Mouse (Mus musculus): ENCODE measurements at regions not wholly inside any gene's neighbourhood (a gene's known extent, or its start where the extent isn't known, plus 50 kb on each side); places are given as distances from the start of the nearest gene placed in this dataset.

- Histone ChIP-seq H3K36me3 (no peaks in the 10 kb centered on the region), H3K4me2 (no peak overlapping the region), H3K27ac (replicated peaks) (peak overlapping the region; percentile 1; the same call in 1 of the 2 replicates), H3K4me3 (no peak overlapping the region), H3K4me1 (no peaks in the 10 kb centered on the region), H3K9ac (no peak overlapping the region), H3K9me3 (no peaks in the 10 kb centered on the region; the same call in 1 of the 2 replicates), H3K27me3 (replicated peaks) (no peaks in the 10 kb centered on the region)
- ATAC-seq (ENCODE audit: extremely low read depth, insufficient number of reproducible peaks, low FRiP score, low TSS enrichment): no peak
- 76% methylated on average over 8 of the region's 8 CpGs for WGBS
These were observed 209.9 kb downstream of the Cdh11 start for GRCm38 (mm10) chr8:102575523-102575922.

GRCm38 (mm10) chr8:102567779-102568178 lies 217.7 kb downstream of the Cdh11 start:
- Histone ChIP-seq H3K27me3 (replicated peaks) (no peaks in the 10 kb centered on the region), H3K4me1 (peaks cover 8% of the 10 kb centered on the region), H3K27ac (replicated peaks) (peak overlapping the region; percentile 53), H3K9ac (no peak overlapping the region), H3K9me3 (no peaks in the 10 kb centered on the region), H3K4me3 (no peak overlapping the region), H3K4me2 (0 out of 2 replicates have a peak overlapping the region, but pooled peaks have one; percentile 16), H3K36me3 (no peaks in the 10 kb centered on the region)
- 54% methylated on average over 5 of the region's 5 CpGs for WGBS
- no peak for ATAC-seq (ENCODE audit: extremely low read depth, insufficient number of reproducible peaks, low FRiP score, low TSS enrichment)

- no peak overlapping the region for H3K4me3 ChIP-seq
- peak overlapping the region; percentile 14; the same call in 1 of the 2 replicates for H3K4me2 ChIP-seq
- ATAC-seq (ENCODE audit: extremely low read depth, insufficient number of reproducible peaks, low FRiP score, low TSS enrichment): no peak; the same call in 1 of the 2 replicates
- no peaks in the 10 kb centered on the region for H3K27me3 ChIP-seq (replicated peaks)
- H3K27ac ChIP-seq (replicated peaks): peak overlapping the region; percentile 84
- peaks cover 25% of the 10 kb centered on the region for H3K4me1 ChIP-seq
- H3K9me3 ChIP-seq: no peaks in the 10 kb centered on the region
- no peak overlapping the region for H3K9ac ChIP-seq
- WGBS: 23% methylated on average over 6 of the region's 6 CpGs
- no peaks in the 10 kb centered on the region for H3K36me3 ChIP-seq
These were observed 231.2 kb downstream of the Cdh11 start for GRCm38 (mm10) chr8:102554213-102554612.

GRCm38 (mm10) chr8:102553348-102553935 lies 232.0 kb downstream of the Cdh11 start:
- H3K27ac ChIP-seq (replicated peaks): peak overlapping the region; percentile 84
- H3K36me3 ChIP-seq: no peaks in the 10 kb centered on the region
- peaks cover 18% of the 10 kb centered on the region for H3K4me1 ChIP-seq
- no peaks in the 10 kb centered on the region for H3K9me3 ChIP-seq
- 18% methylated on average over 9 of the region's 9 CpGs for WGBS
- ATAC-seq (ENCODE audit: extremely low read depth, insufficient number of reproducible peaks, low FRiP score, low TSS enrichment): no peak
- H3K4me2 ChIP-seq: peak overlapping the region; percentile 27
- H3K9ac ChIP-seq: no peak overlapping the region
- H3K4me3 ChIP-seq: no peak overlapping the region
- no peaks in the 10 kb centered on the region for H3K27me3 ChIP-seq (replicated peaks)

- H3K36me3 ChIP-seq: no peaks in the 10 kb centered on the region
- WGBS: 56% methylated on average over 3 of the region's 3 CpGs
- no peaks in the 10 kb centered on the region for H3K9me3 ChIP-seq
- H3K4me1 ChIP-seq: peaks cover 12% of the 10 kb centered on the region
- ATAC-seq (ENCODE audit: extremely low read depth, insufficient number of reproducible peaks, low FRiP score, low TSS enrichment): no peak
- H3K27ac ChIP-seq (replicated peaks): no peak overlapping the region
- no peak overlapping the region for H3K4me2 ChIP-seq
- H3K27me3 ChIP-seq (replicated peaks): no peaks in the 10 kb centered on the region
- no peak overlapping the region for H3K4me3 ChIP-seq
- H3K9ac ChIP-seq: no peak overlapping the region
These were observed 246.6 kb downstream of the Cdh11 start for GRCm38 (mm10) chr8:102538886-102539285.

- no peaks in the 10 kb centered on the region for H3K9me3 ChIP-seq
- peaks cover 12% of the 10 kb centered on the region for H3K4me1 ChIP-seq
- H3K36me3 ChIP-seq: no peaks in the 10 kb centered on the region
- H3K27ac ChIP-seq (replicated peaks): no peak overlapping the region
- no peaks in the 10 kb centered on the region for H3K27me3 ChIP-seq (replicated peaks)
- no peak for ATAC-seq (ENCODE audit: extremely low read depth, insufficient number of reproducible peaks, low FRiP score, low TSS enrichment)
- WGBS: 41% methylated on average over 3 of the region's 3 CpGs
- H3K4me2 ChIP-seq: no peak overlapping the region
- H3K4me3 ChIP-seq: no peak overlapping the region
- H3K9ac ChIP-seq: no peak overlapping the region
These were observed 247.4 kb downstream of the Cdh11 start for GRCm38 (mm10) chr8:102538068-102538467.

- no peak for ATAC-seq (ENCODE audit: extremely low read depth, insufficient number of reproducible peaks, low FRiP score, low TSS enrichment)
These were observed 267.0 kb downstream of the Cdh11 start for GRCm38 (mm10) chr8:102518446-102518845.

GRCm38 (mm10) chr8:102515748-102516147 lies 269.7 kb downstream of the Cdh11 start:
- Histone ChIP-seq H3K4me1 (no peaks in the 10 kb centered on the region), H3K36me3 (no peaks in the 10 kb centered on the region), H3K9ac (no peak overlapping the region), H3K27me3 (replicated peaks) (no peaks in the 10 kb centered on the region), H3K4me2 (no peak overlapping the region), H3K4me3 (no peak overlapping the region), H3K9me3 (no peaks in the 10 kb centered on the region), H3K27ac (replicated peaks) (no peak overlapping the region)
- ATAC-seq (ENCODE audit: extremely low read depth, insufficient number of reproducible peaks, low FRiP score, low TSS enrichment): no peak

More at GRCm38 (mm10) chr8:102518446-102518845, 267.0 kb downstream of the Cdh11 start:
- Histone ChIP-seq H3K4me1 (no peaks in the 10 kb centered on the region), H3K36me3 (no peaks in the 10 kb centered on the region), H3K27me3 (replicated peaks) (no peaks in the 10 kb centered on the region), H3K4me2 (no peak overlapping the region), H3K27ac (replicated peaks) (no peak overlapping the region), H3K4me3 (no peak overlapping the region), H3K9me3 (no peaks in the 10 kb centered on the region), H3K9ac (no peak overlapping the region)

GRCm38 (mm10) chr8:102514805-102515424 lies 270.5 kb downstream of the Cdh11 start:
- Histone ChIP-seq H3K36me3 (no peaks in the 10 kb centered on the region), H3K4me3 (no peak overlapping the region), H3K9me3 (no peaks in the 10 kb centered on the region), H3K27ac (replicated peaks) (no peak overlapping the region), H3K4me2 (no peak overlapping the region), H3K27me3 (replicated peaks) (no peaks in the 10 kb centered on the region), H3K4me1 (no peaks in the 10 kb centered on the region), H3K9ac (no peak overlapping the region)
- no peak for ATAC-seq (ENCODE audit: extremely low read depth, insufficient number of reproducible peaks, low FRiP score, low TSS enrichment)
- 78% methylated on average over 2 of the region's 2 CpGs for WGBS

GRCm38 (mm10) chr8:102500751-102501150 lies 284.7 kb downstream of the Cdh11 start:
- Histone ChIP-seq H3K9me3 (no peaks in the 10 kb centered on the region), H3K9ac (no peak overlapping the region), H3K4me2 (no peak overlapping the region), H3K27ac (replicated peaks) (no peak overlapping the region), H3K36me3 (no peaks in the 10 kb centered on the region), H3K4me3 (no peak overlapping the region), H3K27me3 (replicated peaks) (no peaks in the 10 kb centered on the region), H3K4me1 (no peaks in the 10 kb centered on the region)
- no peak for ATAC-seq (ENCODE audit: extremely low read depth, insufficient number of reproducible peaks, low FRiP score, low TSS enrichment)
- 60% methylated on average over 4 of the region's 4 CpGs for WGBS

GRCm38 (mm10) chr8:102500202-102500601 lies 285.2 kb downstream of the Cdh11 start:
- Histone ChIP-seq H3K36me3 (no peaks in the 10 kb centered on the region), H3K4me1 (no peaks in the 10 kb centered on the region), H3K4me3 (no peak overlapping the region), H3K9me3 (no peaks in the 10 kb centered on the region), H3K27ac (replicated peaks) (no peak overlapping the region), H3K27me3 (replicated peaks) (no peaks in the 10 kb centered on the region), H3K9ac (no peak overlapping the region), H3K4me2 (no peak overlapping the region)
- 74% methylated on average over 3 of the region's 3 CpGs for WGBS
- no peak for ATAC-seq (ENCODE audit: extremely low read depth, insufficient number of reproducible peaks, low FRiP score, low TSS enrichment)

- 61% methylated on average over 4 of the region's 4 CpGs for WGBS
- H3K9ac ChIP-seq: no peak overlapping the region
- H3K9me3 ChIP-seq: no peaks in the 10 kb centered on the region
- H3K36me3 ChIP-seq: no peaks in the 10 kb centered on the region
- no peak for ATAC-seq (ENCODE audit: extremely low read depth, insufficient number of reproducible peaks, low FRiP score, low TSS enrichment)
- H3K4me2 ChIP-seq: no peak overlapping the region
- H3K4me3 ChIP-seq: no peak overlapping the region
- no peaks in the 10 kb centered on the region for H3K27me3 ChIP-seq (replicated peaks)
- H3K4me1 ChIP-seq: no peaks in the 10 kb centered on the region
- H3K27ac ChIP-seq (replicated peaks): no peak overlapping the region
These were observed 286.4 kb downstream of the Cdh11 start for GRCm38 (mm10) chr8:102499091-102499490.

Measured in heart, embryonic 13.5 days (tissue).